Mouse (Mus musculus): ENCODE measurements around the gene Hectd4. TPM values are rescaled to one million over a fixed set of nuclear protein-coding genes. Genes with fewer than 3 reads are reported as not detected.
A peak's percentile ranks its signal among the peaks of the same experiment; 100 is the strongest.

Gene Hectd4
- 41.8 and 100 TPM in 2 replicates for polyA plus RNA-seq (2011; ENCODE audit: insufficient read depth, insufficient read length, low replicate concordance, missing spikeins)

GRCm38 (mm10) chr5:121219980-121220731, at the start of gene Hectd4:
Gene Hectd4, plus strand, starts transcription at chr5:121220219.
- no peaks in the 10 kb centered on the region; the same call in 1 of the 2 replicates for H3K4me1 ChIP-seq (ENCODE audit: control insufficient read depth, insufficient read depth, low read length)
- 4% methylated on average over 90 of the region's 90 CpGs for WGBS
- peak within 1 kb of the TSS; percentile 83 for H3K4me3 ChIP-seq (replicated peaks; ENCODE audit: control insufficient read depth, low read depth, low read length)
- peak within 1 kb of the TSS; percentile 92 for H3K27ac ChIP-seq (ENCODE audit: control insufficient read depth, insufficient read depth, low read depth, low read length, poor library complexity)
- TF ChIP-seq POLR2A (IDR thresholded peaks at IDR 0.05; ENCODE audit: borderline replicate concordance, control insufficient read depth, low read depth, low read length) (peak; percentile 81), CTCF (IDR thresholded peaks at IDR 0.05; ENCODE audit: control insufficient read depth, insufficient read depth, low read length) (no peak)

- no peak for TF ChIP-seq POLR2A (IDR thresholded peaks at IDR 0.05; ENCODE audit: borderline replicate concordance, control insufficient read depth, low read depth, low read length)
- TF ChIP-seq CTCF (IDR thresholded peaks at IDR 0.05; ENCODE audit: control insufficient read depth, insufficient read depth, low read length): no peak
- no peak overlapping the region for H3K27ac ChIP-seq (ENCODE audit: control insufficient read depth, insufficient read depth, low read depth, low read length, poor library complexity)
- H3K4me3 ChIP-seq (replicated peaks; ENCODE audit: control insufficient read depth, low read depth, low read length): no peak overlapping the region
- WGBS: 70% methylated on average over 4 of the region's 4 CpGs
- H3K4me1 ChIP-seq (ENCODE audit: control insufficient read depth, insufficient read depth, low read length): no peaks in the 10 kb centered on the region
These were observed 47.2 kb upstream of the Hectd4 start for GRCm38 (mm10) chr5:121172835-121173234.

DNA sequence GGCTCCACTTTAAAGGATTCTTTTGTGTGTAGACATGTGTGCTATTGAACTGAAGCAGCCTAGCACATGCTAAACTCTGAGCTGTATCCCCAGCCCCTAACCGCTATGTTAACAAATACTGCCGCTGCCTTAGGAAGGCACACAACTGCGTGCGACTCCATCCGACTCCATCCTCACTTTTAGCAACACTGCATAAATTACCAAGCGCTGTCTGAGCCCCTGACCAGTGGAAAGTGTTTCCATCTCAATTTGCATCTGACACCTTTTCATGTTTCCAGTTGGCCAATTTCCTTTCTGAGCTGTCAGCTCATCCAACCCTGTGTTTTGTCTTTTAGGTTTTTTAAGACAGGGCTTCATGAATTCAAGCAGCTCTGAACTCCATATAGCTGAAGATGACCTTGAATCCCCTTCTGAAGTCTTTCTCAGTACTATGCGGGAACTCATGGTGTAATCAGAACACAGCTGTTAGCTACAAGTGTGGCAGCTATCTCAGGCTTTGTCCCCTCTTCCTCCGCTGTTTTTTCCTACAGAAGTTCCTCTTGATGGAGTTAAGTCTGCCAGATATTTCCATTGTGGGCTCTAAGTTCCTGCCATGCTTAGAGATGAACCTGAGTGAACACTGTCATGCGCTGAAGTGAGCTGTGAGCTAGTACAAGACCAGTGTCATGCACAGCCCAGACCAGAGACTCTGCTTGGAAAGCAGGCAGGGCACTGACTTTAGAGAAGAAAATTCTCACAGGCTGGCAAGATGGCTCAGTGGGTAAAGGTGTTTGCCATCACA, 40.8 kb upstream of the Hectd4 start:
- Histone ChIP-seq H3K4me1 (ENCODE audit: control insufficient read depth, insufficient read depth, low read length) (no peaks in the 10 kb centered on the region), H3K4me3 (replicated peaks; ENCODE audit: control insufficient read depth, low read depth, low read length) (no peak overlapping the region), H3K27ac (ENCODE audit: control insufficient read depth, insufficient read depth, low read depth, low read length, poor library complexity) (no peak overlapping the region)
- TF ChIP-seq CTCF (IDR thresholded peaks at IDR 0.05; ENCODE audit: control insufficient read depth, insufficient read depth, low read length) (no peak), POLR2A (IDR thresholded peaks at IDR 0.05; ENCODE audit: borderline replicate concordance, control insufficient read depth, low read depth, low read length) (no peak)
- WGBS: 79% methylated on average over 9 of the region's 9 CpGs

- 85% methylated on average over 9 of the region's 9 CpGs for WGBS
- Histone ChIP-seq H3K27ac (ENCODE audit: control insufficient read depth, insufficient read depth, low read depth, low read length, poor library complexity) (no peak overlapping the region), H3K4me1 (ENCODE audit: control insufficient read depth, insufficient read depth, low read length) (peaks cover 2% of the 10 kb centered on the region; the same call in 1 of the 2 replicates), H3K4me3 (replicated peaks; ENCODE audit: control insufficient read depth, low read depth, low read length) (no peak overlapping the region)
- TF ChIP-seq CTCF (IDR thresholded peaks at IDR 0.05; ENCODE audit: control insufficient read depth, insufficient read depth, low read length): no peak
- no peak for TF ChIP-seq POLR2A (IDR thresholded peaks at IDR 0.05; ENCODE audit: borderline replicate concordance, control insufficient read depth, low read depth, low read length)
These were observed 36.8 kb upstream of the Hectd4 start for GRCm38 (mm10) chr5:121183269-121183668.

GRCm38 (mm10) chr5:121184375-121184774, 35.6 kb upstream of the Hectd4 start:
- no peak overlapping the region for H3K27ac ChIP-seq (ENCODE audit: control insufficient read depth, insufficient read depth, low read depth, low read length, poor library complexity)
- no peak for TF ChIP-seq POLR2A (IDR thresholded peaks at IDR 0.05; ENCODE audit: borderline replicate concordance, control insufficient read depth, low read depth, low read length)
- TF ChIP-seq CTCF (IDR thresholded peaks at IDR 0.05; ENCODE audit: control insufficient read depth, insufficient read depth, low read length): no peak
- WGBS: 74% methylated on average over 2 of the region's 2 CpGs
- H3K4me3 ChIP-seq (replicated peaks; ENCODE audit: control insufficient read depth, low read depth, low read length): no peak overlapping the region
- peaks cover 2% of the 10 kb centered on the region; the same call in 1 of the 2 replicates for H3K4me1 ChIP-seq (ENCODE audit: control insufficient read depth, insufficient read depth, low read length)

GRCm38 (mm10) chr5:121184945-121185551, 35.0 kb upstream of the Hectd4 start:
- TF ChIP-seq POLR2A (IDR thresholded peaks at IDR 0.05; ENCODE audit: borderline replicate concordance, control insufficient read depth, low read depth, low read length) (no peak), CTCF (IDR thresholded peaks at IDR 0.05; ENCODE audit: control insufficient read depth, insufficient read depth, low read length) (no peak)
- Histone ChIP-seq H3K27ac (ENCODE audit: control insufficient read depth, insufficient read depth, low read depth, low read length, poor library complexity) (no peak overlapping the region; the same call in 1 of the 2 replicates), H3K4me1 (ENCODE audit: control insufficient read depth, insufficient read depth, low read length) (peaks cover 2% of the 10 kb centered on the region; the same call in 1 of the 2 replicates), H3K4me3 (replicated peaks; ENCODE audit: control insufficient read depth, low read depth, low read length) (no peak overlapping the region)
- WGBS: 48% methylated on average over 11 of the region's 11 CpGs

DNA sequence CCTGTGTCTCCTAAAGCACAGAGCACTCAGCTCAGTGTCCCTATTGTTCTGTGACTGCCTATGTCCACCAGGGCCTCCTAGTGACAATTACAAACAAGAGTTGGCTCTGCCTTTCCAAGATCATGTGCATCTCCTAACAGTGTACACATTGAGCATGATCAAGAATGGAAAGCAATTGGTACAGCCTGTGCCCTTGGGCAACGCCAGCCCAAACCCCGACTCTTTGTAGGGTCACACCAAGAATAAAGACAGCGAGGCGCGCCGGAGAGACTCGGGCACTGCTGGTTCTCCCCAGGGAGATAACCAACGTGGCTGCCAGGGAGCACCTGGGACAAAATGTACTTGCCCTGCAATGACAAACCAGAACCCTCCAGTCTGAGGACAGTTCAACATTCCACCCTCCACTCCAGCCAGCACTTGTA, 32.4 kb upstream of the Hectd4 start:
- 77% methylated on average over 8 of the region's 8 CpGs for WGBS
- Histone ChIP-seq H3K4me1 (ENCODE audit: control insufficient read depth, insufficient read depth, low read length) (peaks cover 5% of the 10 kb centered on the region), H3K27ac (ENCODE audit: control insufficient read depth, insufficient read depth, low read depth, low read length, poor library complexity) (no peak overlapping the region), H3K4me3 (replicated peaks; ENCODE audit: control insufficient read depth, low read depth, low read length) (no peak overlapping the region)
- no peak for TF ChIP-seq POLR2A (IDR thresholded peaks at IDR 0.05; ENCODE audit: borderline replicate concordance, control insufficient read depth, low read depth, low read length)

DNA sequence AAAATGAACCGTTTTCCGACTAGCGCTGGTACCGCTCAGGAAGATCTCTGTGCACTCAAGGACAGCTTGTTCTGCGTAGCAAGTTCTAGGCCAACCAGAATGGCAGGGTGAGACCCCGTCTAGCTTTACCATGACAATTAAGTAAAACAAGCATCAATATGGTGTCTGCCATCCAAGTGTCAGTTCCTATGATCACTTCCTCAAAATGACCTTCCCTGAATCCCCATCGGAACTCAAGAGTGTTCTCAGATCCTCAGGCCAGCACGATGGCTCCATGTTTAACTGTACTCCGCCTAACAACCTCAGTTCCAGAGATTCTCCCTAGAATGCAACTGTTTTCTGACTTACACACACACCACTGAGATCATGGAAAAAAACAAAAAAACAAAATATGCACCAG, 31.8 kb upstream of the Hectd4 start:
- Histone ChIP-seq H3K4me3 (replicated peaks; ENCODE audit: control insufficient read depth, low read depth, low read length) (no peak overlapping the region), H3K4me1 (ENCODE audit: control insufficient read depth, insufficient read depth, low read length) (peaks cover 5% of the 10 kb centered on the region), H3K27ac (ENCODE audit: control insufficient read depth, insufficient read depth, low read depth, low read length, poor library complexity) (no peak overlapping the region)
- 83% methylated on average over 9 of the region's 9 CpGs for WGBS
- TF ChIP-seq CTCF (IDR thresholded peaks at IDR 0.05; ENCODE audit: control insufficient read depth, insufficient read depth, low read length) (no peak), POLR2A (IDR thresholded peaks at IDR 0.05; ENCODE audit: borderline replicate concordance, control insufficient read depth, low read depth, low read length) (no peak)
